Comparison of ENCODE assay signal across 8 mouse cellular contexts in the genomic region with DNA sequence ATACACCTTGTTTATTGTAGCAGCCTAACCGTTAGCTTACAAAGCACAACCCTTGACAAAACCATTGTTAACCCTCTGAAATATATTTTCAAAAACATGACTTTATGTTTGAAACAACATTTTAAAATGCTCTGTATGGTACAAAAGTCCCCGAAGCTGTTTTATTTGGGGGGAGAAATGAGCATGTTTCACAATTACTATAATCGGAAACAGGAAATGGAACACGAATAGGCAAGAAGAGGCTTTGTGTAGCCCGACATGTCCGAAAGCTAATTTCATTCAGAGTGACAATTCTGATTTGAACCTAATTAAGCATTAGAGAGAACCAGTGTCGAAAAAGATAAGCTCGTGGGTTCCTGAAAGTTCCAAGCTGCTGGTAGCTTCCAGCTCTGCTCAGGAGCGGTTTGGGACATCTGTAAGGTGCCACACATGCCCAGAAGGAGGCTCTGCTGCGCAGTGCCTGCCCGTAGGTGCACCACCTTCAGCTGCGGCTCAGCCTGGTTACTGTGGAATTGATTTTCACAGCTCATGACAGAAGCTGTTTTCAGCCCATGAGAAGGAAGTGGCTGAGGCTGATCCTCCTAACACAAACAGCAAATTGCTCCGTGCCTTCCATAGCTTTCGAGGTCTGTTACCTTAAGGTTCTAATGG. TPM values are rescaled to one million over a fixed set of nuclear protein-coding genes. Genes with fewer than 3 reads are reported as not detected.
A peak's percentile ranks its signal among the peaks of the same experiment; 100 is the strongest.
DNase-seq lines count a peak whose midpoint lies in the region.

No protein-coding gene starts in this region.

- peak; percentile 16 for DNase-seq in embryo, embryonic 10.5 days (ENCODE audit: low spot score)
- DNase-seq in embryo, embryonic 10 days (ENCODE audit: low spot score) = no peak
- DNase-seq in kidney, postnatal 14 days = peak; percentile 30
- DNase-seq in kidney, adult 11 months = no peak
- peak; percentile 32 for DNase-seq in ZHBTc4 (ENCODE audit: low read depth, low spot score)
- DNase-seq in left cerebral cortex, postnatal 4 days = peak; percentile 30
- DNase-seq in Muller cell, postnatal 12 days (ENCODE audit: inconsistent ontology term) = no peak
- no peak for DNase-seq in ovary, postnatal 10 days (ENCODE audit: low spot score)

- intact Hi-C loops in left cerebral cortex, postnatal 4 days (cut with DNase I) = no loop called here

RNA-seq across cellular contexts. Expression of a gene that starts 12.9 kb away (rescaled TPM):
- 10 to 100 TPM; 24.8 to 26.4 TPM for total RNA-seq in left cerebral cortex, postnatal 4 days (2021)

Comparison
In these comparisons a context has a peak if more than half of its experiments do, and no peak if none do; other contexts are left out.
1. DNase-seq: peak in embryo, embryonic 10.5 days (single experiment), kidney, postnatal 14 days (single experiment), ZHBTc4 (single experiment) and left cerebral cortex, postnatal 4 days (single experiment); none in embryo, embryonic 10 days (single experiment), kidney, adult 11 months (single experiment), Muller cell, postnatal 12 days (single experiment) and ovary, postnatal 10 days (single experiment).